Mouse (Mus musculus): ENCODE measurements around the gene Ccdc117.

DNA sequence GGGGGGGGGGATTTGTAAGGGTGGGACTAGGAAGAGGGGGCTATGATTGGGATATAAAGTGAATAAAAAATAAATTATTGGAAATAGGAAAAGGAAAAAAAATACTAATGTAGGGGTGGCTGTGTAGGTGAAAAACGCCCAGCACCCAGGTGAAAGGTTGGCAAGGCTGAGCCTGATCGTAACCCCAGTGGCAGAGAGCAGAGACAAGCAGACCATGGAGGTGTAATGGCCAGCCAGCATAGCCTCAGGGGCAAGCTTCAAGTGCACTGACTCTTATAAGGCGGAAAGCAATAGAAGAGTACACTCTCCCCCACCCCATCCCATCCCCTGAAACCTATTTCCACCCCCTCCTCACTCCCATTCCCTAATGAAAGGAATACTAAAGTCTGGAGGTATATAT lies 22.3 kb downstream of the Ccdc117 start:
- no peak for TF ChIP-seq CTCF (IDR thresholded peaks at IDR 0.05)
- TF ChIP-seq EP300 (IDR thresholded peaks at IDR 0.05; ENCODE audit: insufficient read depth, low read depth, low read length), result no peak
- TF ChIP-seq POLR2A (IDR thresholded peaks at IDR 0.05; ENCODE audit: insufficient read depth, low read depth, low read length), result no peak

All from heart, adult 2 months (tissue).